Mouse (Mus musculus) spleen, postnatal 10 days (tissue): Measurements from ENCODE around the gene Actn1.

Source experiments
- DNase-seq, 2 experiments: peaks; one replicate each; pipeline ENCODE4 v3.0.0; 2021 to 2022; ENCODE audit warnings: low spot score in 2 of 2

Actn1 gene

GRCm38 (mm10) chr12:80136264-80136930, 123.8 kb downstream of the Actn1 start:
- DNase-seq, result no peak

- DNase-seq, result no peak
These were observed 125.0 kb downstream of the Actn1 start for GRCm38 (mm10) chr12:80135173-80135572.

- DNase-seq, result no peak
These were observed 127.1 kb downstream of the Actn1 start for GRCm38 (mm10) chr12:80133011-80133545.

- DNase-seq, result peak; percentile 87 to 88
These were observed 127.7 kb downstream of the Actn1 start for GRCm38 (mm10) chr12:80132250-80133003.

GRCm38 (mm10) chr12:80131359-80132249, 128.6 kb downstream of the Actn1 start:
- peak in 1 of 2 experiments; percentile 40 for DNase-seq

GRCm38 (mm10) chr12:80130558-80131358, 129.4 kb downstream of the Actn1 start:
- peak; percentile 45 to 50 for DNase-seq

- DNase-seq, result peak; percentile 52 to 79
These were observed 130.6 kb downstream of the Actn1 start for GRCm38 (mm10) chr12:80129531-80129930.

GRCm38 (mm10) chr12:80127191-80127762, 132.9 kb downstream of the Actn1 start:
- no peak for DNase-seq

GRCm38 (mm10) chr12:80125316-80125715, 134.9 kb downstream of the Actn1 start:
- no peak for DNase-seq

- no peak for DNase-seq
These were observed 135.4 kb downstream of the Actn1 start for GRCm38 (mm10) chr12:80124756-80125155.

- no peak for DNase-seq
These were observed 136.0 kb downstream of the Actn1 start for GRCm38 (mm10) chr12:80124211-80124610.

GRCm38 (mm10) chr12:80123227-80123803, 136.9 kb downstream of the Actn1 start:
- no peak for DNase-seq

GRCm38 (mm10) chr12:80121438-80121837, 138.7 kb downstream of the Actn1 start:
- no peak for DNase-seq

GRCm38 (mm10) chr12:80118588-80118987, 141.6 kb downstream of the Actn1 start:
- DNase-seq, result no peak
